Mouse (Mus musculus) lung, embryonic 14.5 days (tissue): ENCODE measurements around the gene Nfyb. TPM values are rescaled to one million over a fixed set of nuclear protein-coding genes. Genes with fewer than 3 reads are reported as not detected.

Experiments used
- ATAC-seq: fragments of 200-750 bp; cut with Nextera tagmentation; 2 replicates; pipeline ENCODE4 v1.8.0; 2017; ENCODE audit warnings: mild to moderate bottlenecking, moderate TSS enrichment, moderate library complexity; ENCODE audit not compliant: insufficient read depth
- DNase-seq: peaks from one replicate; pipeline ENCODE4 v3.0.0-alpha.2; 2015
- H3K27ac ChIP-seq: fragments of 300-500 bp; sonication (generic); 2 replicates; pipeline ENCODE4 v1.5.1; 2014; ENCODE audit warnings: low read depth, mild to moderate bottlenecking, moderate library complexity
- H3K27me3 ChIP-seq: fragments of 300-500 bp; sonication (generic); 2 replicates; pipeline ENCODE4 v1.6.1; 2014; ENCODE audit warnings: low read length, control low read depth; ENCODE audit not compliant: insufficient read depth
- H3K36me3 ChIP-seq: fragments of 300-500 bp; sonication (generic); 2 replicates; pipeline ENCODE4 v1.6.1; 2014; ENCODE audit warnings: control low read depth; ENCODE audit not compliant: insufficient read depth
- H3K4me1 ChIP-seq: fragments of 300-500 bp; sonication (generic); 2 replicates; pipeline ENCODE4 v1.6.1; 2014; ENCODE audit warnings: antibody characterized with exemption, control low read depth; ENCODE audit not compliant: insufficient read depth
- H3K4me2 ChIP-seq: fragments of 300-500 bp; sonication (generic); 2 replicates; pipeline ENCODE4 v1.6.1; 2014; ENCODE audit warnings: mild to moderate bottlenecking
- H3K4me3 ChIP-seq: fragments of 300-500 bp; sonication (generic); 2 replicates; pipeline ENCODE4 v1.5.1; 2014; ENCODE audit warnings: low read depth, low read length
- H3K9ac ChIP-seq: fragments of 300-500 bp; sonication (generic); 2 replicates; pipeline ENCODE4 v1.6.1; 2014
- H3K9me3 ChIP-seq: fragments of 300-500 bp; sonication (generic); 2 replicates; pipeline ENCODE4 v1.6.1; 2016; ENCODE audit warnings: low read depth, low read length, control low read depth
- CTCF ChIP-seq: IDR thresholded peaks from 2 replicates; pipeline ENCODE4 v1.5.1; 2016; ENCODE audit warnings: antibody characterized with exemption, low read depth
- WGBS: fragments of 180-500 bp; shearing (Covaris S2); extraction: QIAGEN DNeasy Blood & Tissue Kit; methylation state at CpG from one replicate; pipeline ENCODE4 v1.1.7; 2014; 5-methylcytosine and 5-hydroxymethylcytosine counted together
- polyA plus RNA-seq: library from polyadenylated mRNA; unstranded; fragments of >200 nt; fragmentation: Nextera tagmentation; extraction: Ambion mirVana; gene quantifications from 2 replicates; pipeline ENCODE4 v1.2.1, GENCODE M21; 2014

Nfyb gene
- polyA plus RNA-seq, 1 experiment from 2014 or later, result 52.0 TPM

DNA sequence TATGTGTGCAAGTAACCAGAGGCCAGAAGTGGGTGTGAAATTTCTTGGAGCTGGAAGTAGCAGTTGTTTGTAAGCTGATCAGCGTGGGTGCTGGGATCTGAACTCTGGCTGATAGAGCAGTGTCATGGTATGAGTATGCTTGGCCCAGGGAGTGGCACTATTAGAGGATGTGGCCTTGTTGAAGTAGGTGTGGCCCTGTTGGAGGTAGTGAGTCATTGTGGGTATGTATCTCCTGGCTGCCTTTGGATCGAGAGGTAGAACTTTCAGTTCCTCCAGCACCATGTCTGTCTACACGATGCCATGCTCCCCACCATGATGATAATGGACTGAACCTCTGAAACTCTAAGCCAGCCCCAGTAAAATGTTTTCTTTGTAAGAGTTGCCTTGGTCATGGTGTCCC, 16.4 kb upstream of the Nfyb start:
- H3K9me3 ChIP-seq, result no peaks in the 10 kb centered on the region
- no peak overlapping the region for H3K4me2 ChIP-seq
- H3K9ac ChIP-seq, result no peak overlapping the region
- no peak for ATAC-seq
- no peak for DNase-seq
- 91% methylated on average over 3 of the region's 3 CpGs for WGBS
- no peak overlapping the region for H3K4me3 ChIP-seq
- no peak for TF ChIP-seq CTCF
- H3K36me3 ChIP-seq, result no peaks in the 10 kb centered on the region
- no peaks in the 10 kb centered on the region for H3K27me3 ChIP-seq
- H3K4me1 ChIP-seq, result no peaks in the 10 kb centered on the region
- no peak overlapping the region for H3K27ac ChIP-seq

DNA sequence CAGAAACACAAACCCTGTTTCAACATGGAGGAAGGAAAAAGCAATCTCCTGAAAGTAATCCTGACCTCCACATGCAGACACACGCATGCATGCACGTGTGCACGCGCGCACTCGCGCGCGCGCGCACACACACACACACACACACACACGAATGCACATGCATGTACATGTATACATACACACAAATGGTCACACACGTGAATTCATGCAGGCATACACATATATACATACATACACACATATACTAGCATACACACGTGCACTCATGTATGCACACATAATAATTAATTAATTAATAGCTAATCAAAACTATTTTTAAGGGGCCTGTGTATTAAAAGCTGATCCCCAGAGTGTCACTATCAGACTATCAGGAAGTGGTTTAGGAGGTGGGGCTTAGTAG, 15.9 kb upstream of the Nfyb start:
- Histone ChIP-seq H3K4me3 (no peak overlapping the region), H3K4me1 (no peaks in the 10 kb centered on the region), H3K9me3 (no peaks in the 10 kb centered on the region), H3K27ac (no peak overlapping the region), H3K4me2 (no peak overlapping the region), H3K27me3 (no peaks in the 10 kb centered on the region), H3K36me3 (no peaks in the 10 kb centered on the region), H3K9ac (no peak overlapping the region)
- WGBS, result 97% methylated on average over 14 of the region's 14 CpGs
- DNase-seq (no peak), ATAC-seq (no peak)
- TF ChIP-seq CTCF, result no peak

DNA sequence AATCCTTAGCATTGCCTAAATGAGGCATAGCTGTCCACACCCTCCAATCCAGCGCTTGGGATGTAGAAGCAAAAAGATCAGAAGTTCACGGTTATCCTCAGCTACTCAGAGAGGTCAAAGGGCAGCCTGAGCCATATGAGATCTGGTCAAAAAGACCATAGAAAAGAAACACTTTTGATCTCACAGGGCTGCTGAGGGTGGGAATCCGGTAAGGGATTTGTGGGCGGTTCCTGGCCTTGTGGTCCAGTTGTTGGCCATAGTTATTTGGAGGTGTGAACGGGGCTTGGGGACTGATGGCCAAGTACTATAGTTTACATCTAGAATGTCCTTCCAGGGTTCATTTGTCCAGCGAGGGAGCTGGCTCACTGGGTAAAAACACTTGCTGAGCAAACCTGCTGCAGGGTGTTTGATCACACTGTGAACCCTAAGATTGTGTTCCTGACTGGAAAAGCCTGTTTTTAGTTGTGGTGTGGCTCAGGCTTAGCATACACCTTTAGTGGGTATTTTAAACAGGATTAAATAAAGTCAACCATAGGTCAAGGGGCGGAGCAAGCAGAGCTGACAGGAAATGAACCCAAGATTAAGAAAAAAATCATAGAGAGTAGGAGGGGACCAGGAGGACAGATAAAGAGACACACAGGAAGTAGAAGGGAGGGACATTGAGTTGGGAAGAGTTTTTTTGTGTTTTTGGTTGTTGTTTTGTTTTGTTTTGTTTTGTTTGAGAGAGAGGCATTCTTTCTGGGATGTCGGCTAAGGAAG, 15.0 kb upstream of the Nfyb start:
- no peaks in the 10 kb centered on the region for H3K27me3 ChIP-seq
- 80% methylated on average over 8 of the region's 8 CpGs for WGBS
- no peak overlapping the region for H3K27ac ChIP-seq
- no peaks in the 10 kb centered on the region for H3K9me3 ChIP-seq
- H3K4me3 ChIP-seq, result no peak overlapping the region
- no peak for DNase-seq
- H3K4me2 ChIP-seq, result no peak overlapping the region
- ATAC-seq, result no peak
- no peak overlapping the region for H3K9ac ChIP-seq
- no peaks in the 10 kb centered on the region for H3K4me1 ChIP-seq
- no peak for TF ChIP-seq CTCF
- H3K36me3 ChIP-seq, result no peaks in the 10 kb centered on the region

DNA sequence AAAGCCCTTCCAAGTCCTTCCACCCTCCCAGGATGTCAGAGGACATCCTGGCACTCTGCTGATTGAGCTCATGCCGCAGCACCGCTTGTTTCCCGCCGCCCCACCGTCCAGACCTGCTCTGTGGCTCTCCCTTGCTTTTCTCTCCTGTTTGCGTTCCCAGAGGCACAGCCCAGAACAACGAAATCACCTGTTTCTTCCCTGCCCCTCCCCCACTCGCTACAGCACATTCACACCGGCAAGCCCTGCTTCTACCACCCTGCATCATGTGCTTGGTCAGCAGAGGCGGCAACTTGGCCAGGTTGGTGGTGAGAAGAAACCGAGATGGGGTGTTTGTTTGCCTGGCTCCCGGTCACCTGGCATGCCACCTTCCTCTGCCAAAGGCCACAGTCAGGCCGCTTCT, 13.9 kb upstream of the Nfyb start:
- Histone ChIP-seq H3K9me3 (no peaks in the 10 kb centered on the region), H3K36me3 (no peaks in the 10 kb centered on the region), H3K4me3 (no peak overlapping the region), H3K27ac (no peak overlapping the region), H3K27me3 (no peaks in the 10 kb centered on the region), H3K4me2 (no peak overlapping the region), H3K4me1 (no peaks in the 10 kb centered on the region), H3K9ac (no peak overlapping the region)
- DNase-seq (peak; percentile 21), ATAC-seq (no peak; the same call in 1 of the 2 replicates)
- WGBS, result 23% methylated on average over 13 of the region's 13 CpGs
- TF ChIP-seq CTCF, result no peak

DNA sequence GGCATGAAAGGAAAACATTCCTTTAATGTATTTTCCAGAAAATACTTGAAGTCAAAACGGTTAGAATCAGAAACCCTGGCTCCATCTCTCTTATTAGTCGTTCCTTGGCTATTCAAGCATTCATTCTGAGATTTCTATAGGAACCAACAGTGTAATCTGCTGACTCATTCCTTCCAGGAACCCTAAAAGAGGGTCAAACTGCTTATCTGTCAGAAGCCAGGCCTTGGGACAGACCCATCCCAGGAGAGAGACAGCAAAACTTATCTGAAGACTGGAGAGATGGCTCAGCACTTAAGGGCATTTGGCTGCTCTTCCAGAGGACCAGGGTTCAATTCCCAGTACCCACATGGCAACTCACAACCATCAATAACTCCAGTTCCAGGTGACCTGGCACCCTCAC, 13.1 kb upstream of the Nfyb start:
- ATAC-seq (no peak), DNase-seq (no peak)
- Histone ChIP-seq H3K9ac (no peak overlapping the region), H3K4me3 (no peak overlapping the region), H3K9me3 (no peaks in the 10 kb centered on the region), H3K4me2 (no peak overlapping the region), H3K27me3 (no peaks in the 10 kb centered on the region), H3K4me1 (no peaks in the 10 kb centered on the region), H3K36me3 (no peaks in the 10 kb centered on the region), H3K27ac (no peak overlapping the region)
- TF ChIP-seq CTCF, result no peak
- WGBS, result 59% methylated on average over 2 of the region's 2 CpGs

DNA sequence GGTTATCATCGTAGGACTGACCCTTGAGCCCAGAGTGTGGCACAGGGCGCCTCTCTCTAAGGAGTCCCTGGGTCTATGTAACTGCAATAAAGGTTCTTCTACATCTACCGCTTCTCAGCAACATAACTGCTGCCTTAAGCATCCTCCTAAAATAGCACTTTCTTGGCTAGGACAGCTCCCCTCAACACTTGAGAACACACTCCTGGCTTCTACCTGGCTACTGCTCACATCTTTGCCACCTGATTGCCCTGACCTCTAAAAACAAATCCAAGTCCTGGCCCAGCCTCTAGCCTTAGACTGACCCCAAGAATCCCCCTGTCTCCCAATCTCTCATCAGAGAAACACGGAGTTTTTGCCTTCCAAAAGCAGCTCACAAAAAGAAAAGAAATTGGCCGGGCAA, 10.9 kb upstream of the Nfyb start:
- Histone ChIP-seq H3K4me3 (no peak overlapping the region), H3K36me3 (no peaks in the 10 kb centered on the region), H3K4me1 (no peaks in the 10 kb centered on the region), H3K27ac (no peak overlapping the region), H3K27me3 (no peaks in the 10 kb centered on the region), H3K9ac (no peak overlapping the region), H3K4me2 (no peak overlapping the region), H3K9me3 (no peaks in the 10 kb centered on the region)
- no peak for DNase-seq
- no peak for TF ChIP-seq CTCF
- ATAC-seq, result no peak
- WGBS, result 85% methylated on average over 5 of the region's 5 CpGs

DNA sequence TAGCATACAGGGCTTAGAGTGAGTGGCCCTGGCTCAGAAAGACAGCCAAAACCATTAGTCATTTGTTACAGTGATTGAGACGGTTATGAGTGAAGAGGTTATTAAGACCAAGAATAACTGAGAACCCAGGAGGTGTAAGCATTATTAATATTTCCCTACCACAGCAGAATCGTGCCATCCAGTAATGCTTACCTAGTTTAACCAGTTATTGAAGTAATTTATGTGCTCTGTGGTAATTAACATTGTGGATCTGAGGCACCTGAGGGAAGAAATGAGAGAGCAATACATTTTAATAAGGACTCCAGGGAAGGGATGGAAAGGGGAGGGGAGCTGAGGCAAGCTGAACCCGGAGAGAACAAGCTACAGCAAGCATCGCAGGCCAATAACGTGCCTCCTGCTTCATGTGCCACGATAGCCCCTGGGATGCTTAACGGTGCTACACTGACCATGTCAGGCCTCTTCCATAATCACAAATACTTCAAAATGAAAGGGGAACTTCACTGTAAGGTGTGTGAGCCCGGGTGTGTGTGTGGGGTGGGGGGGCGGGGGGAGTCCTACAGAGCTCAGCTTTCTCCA, 7.7 kb upstream of the Nfyb start:
- ATAC-seq (no peak), DNase-seq (no peak)
- Histone ChIP-seq H3K4me1 (no peaks in the 10 kb centered on the region), H3K27me3 (no peaks in the 10 kb centered on the region), H3K9me3 (no peaks in the 10 kb centered on the region), H3K4me3 (no peak overlapping the region), H3K27ac (no peak overlapping the region), H3K36me3 (no peaks in the 10 kb centered on the region), H3K9ac (no peak overlapping the region), H3K4me2 (no peak overlapping the region)
- 61% methylated on average over 9 of the region's 9 CpGs for WGBS
- TF ChIP-seq CTCF, result no peak

DNA sequence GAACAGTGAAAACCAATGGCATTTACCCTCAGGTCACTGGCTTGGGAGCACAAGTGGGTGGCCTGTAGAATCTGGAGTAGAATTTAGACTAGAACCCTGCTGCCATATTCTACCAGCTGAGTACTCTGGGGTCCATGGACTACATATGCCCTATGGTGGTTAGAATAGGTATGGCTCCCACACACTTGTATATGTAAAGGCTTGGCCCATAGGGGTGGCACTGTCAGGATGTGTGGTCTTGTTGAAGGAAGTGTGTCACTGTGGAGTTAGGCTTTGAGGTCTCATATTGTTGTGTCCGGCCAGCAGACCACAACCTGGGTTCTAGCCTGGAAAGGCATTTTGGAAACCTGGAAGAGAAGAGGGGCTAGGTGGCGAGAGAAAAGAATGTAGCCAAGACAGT, 6.8 kb upstream of the Nfyb start:
- TF ChIP-seq CTCF, result no peak
- H3K9me3 ChIP-seq, result no peaks in the 10 kb centered on the region
- no peak overlapping the region for H3K27ac ChIP-seq
- no peak for ATAC-seq
- H3K4me3 ChIP-seq, result no peak overlapping the region
- no peaks in the 10 kb centered on the region for H3K4me1 ChIP-seq
- no peak overlapping the region for H3K9ac ChIP-seq
- no peak overlapping the region for H3K4me2 ChIP-seq
- DNase-seq, result no peak
- H3K27me3 ChIP-seq, result no peaks in the 10 kb centered on the region
- WGBS, result 91% methylated on average over 2 of the region's 2 CpGs
- no peaks in the 10 kb centered on the region for H3K36me3 ChIP-seq
